Mouse (Mus musculus) lung, adult 2 months (tissue): Measurements from ENCODE around the gene Xirp1.

Source experiments
- CTCF ChIP-seq: fragments of 200-500 bp; IDR thresholded peaks from 2 replicates; pipeline ENCODE4 v1.5.1; 2011; ENCODE audit warnings: mild to moderate bottlenecking, low read length, control low read depth; ENCODE audit not compliant: insufficient read depth
- POLR2A ChIP-seq: fragments of 200-500 bp; IDR thresholded peaks from 2 replicates; pipeline ENCODE4 v1.6.1; 2011; ENCODE audit warnings: low read depth, mild to moderate bottlenecking, control low read depth, low read length, borderline replicate concordance; ENCODE audit errors: extremely low read depth

DNA sequence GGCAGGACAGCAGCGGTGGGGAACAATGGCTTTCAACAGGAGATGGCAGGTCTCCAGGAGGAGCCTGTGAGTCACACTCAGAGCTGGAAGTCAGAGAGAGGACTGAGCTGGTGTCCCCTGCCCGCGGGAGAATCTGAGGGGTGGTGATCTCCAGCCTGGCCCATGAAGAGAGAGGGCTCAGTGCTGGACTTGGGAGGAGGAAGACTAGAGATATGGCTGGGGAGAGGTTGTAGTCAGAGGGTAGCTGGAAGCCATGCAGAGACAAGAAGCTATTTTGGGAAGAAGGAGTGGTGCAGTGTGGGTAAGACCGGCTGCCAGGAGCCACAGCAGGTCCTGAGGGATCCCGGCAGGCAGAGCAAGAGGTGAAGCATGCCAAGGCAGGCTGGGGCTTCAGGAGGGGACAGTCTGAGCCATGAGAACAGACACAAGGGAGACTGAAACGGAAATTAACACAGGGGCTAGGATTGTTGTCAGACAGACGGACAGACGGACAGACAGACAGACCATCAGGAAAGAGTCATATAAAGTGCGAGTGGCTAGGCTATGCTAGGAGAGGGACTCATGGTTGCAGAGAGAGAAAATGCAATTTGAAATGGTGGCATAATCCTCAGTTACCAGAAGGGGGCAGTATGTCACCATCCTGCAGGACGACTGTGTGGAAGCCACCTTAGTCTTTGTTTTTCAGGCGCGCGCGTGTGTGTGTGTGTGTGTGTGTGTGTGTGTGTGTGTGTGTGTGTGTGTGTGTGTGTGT is 4.2 kb upstream of the Xirp1 start:
- TF ChIP-seq CTCF (peak; percentile 67), POLR2A (no peak)
